Mouse (Mus musculus): ENCODE data around the gene Fam171a2. TPM values are rescaled to one million over a fixed set of nuclear protein-coding genes. Genes with fewer than 3 reads are reported as not detected.

Gene Fam171a2
- total RNA-seq, 2 experiments from 2014 or later, result 5.8 to 6.5 TPM

DNA sequence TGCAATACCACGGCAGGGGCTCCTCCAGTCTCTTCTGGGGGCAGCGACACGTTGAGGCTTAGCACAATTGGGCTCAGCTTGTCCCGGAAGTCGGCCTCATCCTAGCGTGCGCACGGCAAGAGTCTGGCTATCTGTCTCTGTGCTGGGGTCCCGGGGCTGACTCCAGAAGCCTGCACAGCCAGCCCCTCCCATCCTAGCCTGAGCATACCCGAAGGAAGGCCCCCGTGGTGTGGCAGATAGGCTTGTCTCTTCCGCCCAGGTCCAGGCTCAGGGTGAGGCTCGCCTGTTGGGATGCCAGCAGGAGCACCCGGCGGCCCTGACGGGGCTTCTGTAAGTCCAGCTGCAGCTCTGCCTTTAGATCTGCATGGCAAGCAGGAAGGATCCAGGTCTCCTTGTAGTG lies 13.1 kb upstream of the Fam171a2 start:
- DNase-seq (ENCODE audit: low spot score), result no peak
- intact Hi-C loops (cut with DNase I), result no loop called here

DNA sequence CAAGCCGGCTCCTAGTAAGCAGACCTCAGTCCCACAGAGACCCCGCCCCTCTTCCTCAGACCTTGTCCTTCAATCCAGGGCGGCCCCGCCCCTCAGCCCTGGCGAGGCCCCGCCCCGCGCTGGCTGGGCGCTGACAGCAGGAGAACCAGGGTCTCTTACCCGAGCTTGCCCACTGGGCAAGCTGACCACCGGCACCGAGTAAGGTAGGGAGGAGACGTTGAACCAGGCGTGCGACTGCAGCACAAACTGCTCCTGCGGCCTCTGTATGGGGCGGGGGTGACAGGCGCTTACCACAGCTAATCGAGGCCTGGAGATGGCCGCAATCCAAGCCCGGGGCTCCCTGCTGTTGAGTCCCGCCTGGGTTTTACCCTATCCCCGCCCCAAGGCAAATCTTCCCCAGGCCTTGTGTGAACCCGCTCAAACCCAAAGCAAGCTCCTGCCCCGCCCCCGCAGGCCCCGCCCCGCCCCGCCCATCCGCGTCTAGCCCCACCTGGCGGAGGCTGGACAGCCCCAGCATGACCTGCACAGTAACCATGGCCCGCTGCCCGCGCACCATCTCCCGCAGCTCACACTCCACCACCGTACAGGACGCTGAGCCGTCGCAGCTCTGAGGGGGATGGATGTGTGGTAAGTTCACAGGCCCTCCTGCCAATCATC lies 8.4 kb upstream of the Fam171a2 start:
- peak; percentile 59 for DNase-seq (ENCODE audit: low spot score)
- intact Hi-C loops (cut with DNase I), result no loop called here

GRCm38 (mm10) chr11:102453131-102453530 lies 5.6 kb upstream of the Fam171a2 start:
- DNase-seq (ENCODE audit: low spot score), result no peak
- intact Hi-C loops (cut with DNase I), result no loop called here

DNA sequence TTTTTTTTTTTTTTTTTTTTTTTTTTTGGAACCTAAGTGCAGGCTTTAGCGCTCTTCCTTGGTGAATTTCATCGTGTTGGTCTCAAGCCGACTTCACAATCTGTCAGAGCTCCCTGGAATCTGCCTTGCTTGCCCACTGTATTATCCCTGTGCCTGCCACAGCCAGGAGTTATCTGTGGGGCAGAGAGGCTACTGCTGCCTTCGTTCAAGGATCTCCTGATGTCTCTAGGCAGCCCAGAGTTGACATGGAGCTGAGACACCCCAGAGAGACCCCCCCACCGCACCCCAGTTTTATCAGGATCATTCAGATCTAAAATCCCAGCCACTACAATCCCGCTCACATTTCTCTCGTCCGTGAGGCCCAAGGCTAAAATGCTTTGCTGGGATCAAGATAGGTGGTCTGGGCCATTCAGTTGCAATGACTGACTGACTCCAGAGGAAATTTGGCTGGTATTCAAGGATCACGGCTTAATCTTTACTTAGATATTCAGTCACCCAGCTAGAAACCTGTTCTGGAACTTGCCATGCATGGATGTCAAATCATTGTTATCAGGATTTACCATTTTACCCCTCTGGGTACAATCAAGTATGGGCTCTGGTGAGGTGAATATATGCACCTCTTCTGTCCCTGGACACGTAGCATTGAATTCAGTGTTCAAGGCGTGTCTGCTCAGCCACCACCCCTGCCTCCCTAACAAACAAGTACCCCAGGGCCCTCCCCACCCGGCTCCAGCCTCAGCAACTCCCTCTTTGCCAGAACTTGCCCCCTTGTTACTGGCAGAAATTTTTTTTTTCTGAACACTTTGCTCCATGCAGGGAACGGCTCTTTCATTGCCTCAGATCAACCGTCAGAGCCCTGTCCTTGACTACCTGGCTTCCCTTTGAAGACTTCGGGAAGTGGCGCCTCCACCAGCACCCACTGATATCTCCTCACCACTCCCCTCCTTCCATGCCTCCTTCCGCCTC lies 1.8 kb upstream of the Fam171a2 start:
- intact Hi-C loops (cut with DNase I), result no loop called here
- no peak for DNase-seq (ENCODE audit: low spot score)

GRCm38 (mm10) chr11:102448327-102448726 lies 845 bp upstream of the Fam171a2 start:
- DNase-seq (ENCODE audit: low spot score), result no peak
- intact Hi-C loops (cut with DNase I), result no loop called here

DNA sequence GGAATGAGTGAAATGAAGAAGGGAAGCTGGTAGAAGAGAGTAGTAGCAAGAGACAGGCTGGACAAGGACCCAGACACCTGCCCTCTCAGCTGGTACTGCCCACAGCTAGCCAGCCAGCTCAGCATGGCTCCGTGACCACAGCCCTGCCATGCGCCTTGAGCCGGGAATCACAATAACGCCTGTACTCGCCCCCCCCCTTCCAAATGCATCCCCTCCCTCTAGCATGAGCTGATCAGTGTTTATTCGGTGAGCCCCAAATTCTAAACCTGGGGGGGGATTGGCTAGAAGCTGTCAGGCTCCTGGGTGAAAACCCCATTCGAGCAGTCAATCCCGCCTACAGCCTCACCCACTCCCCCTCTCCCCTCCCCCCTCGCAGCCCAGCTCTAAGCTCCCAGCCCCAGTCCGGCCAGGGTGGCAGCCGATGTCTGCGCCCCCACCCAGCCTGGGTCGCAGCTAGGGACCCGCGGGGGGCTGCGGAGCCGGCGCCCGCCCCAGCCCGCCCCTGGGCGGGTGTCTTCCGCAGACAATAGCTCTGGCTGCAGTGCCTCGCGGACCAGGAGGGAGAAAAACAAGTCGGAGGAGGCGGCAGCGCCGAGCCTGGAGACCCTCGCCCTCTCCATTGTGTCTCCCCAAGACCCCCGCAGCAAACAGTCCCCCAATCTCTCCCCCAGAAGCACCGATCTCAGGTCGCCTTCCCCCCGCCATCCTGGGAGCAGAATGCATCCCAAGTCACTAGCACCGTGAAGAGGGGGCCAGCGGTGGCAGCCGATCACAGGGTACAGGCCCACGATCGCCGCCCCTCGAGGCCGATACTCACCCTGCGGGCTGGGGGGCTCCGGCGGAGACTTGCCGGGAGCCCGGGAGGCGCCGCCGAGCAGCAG lies 661 bp downstream of the Fam171a2 start:
- intact Hi-C loops (cut with DNase I), result no loop called here
- no peak for DNase-seq (ENCODE audit: low spot score)

DNA sequence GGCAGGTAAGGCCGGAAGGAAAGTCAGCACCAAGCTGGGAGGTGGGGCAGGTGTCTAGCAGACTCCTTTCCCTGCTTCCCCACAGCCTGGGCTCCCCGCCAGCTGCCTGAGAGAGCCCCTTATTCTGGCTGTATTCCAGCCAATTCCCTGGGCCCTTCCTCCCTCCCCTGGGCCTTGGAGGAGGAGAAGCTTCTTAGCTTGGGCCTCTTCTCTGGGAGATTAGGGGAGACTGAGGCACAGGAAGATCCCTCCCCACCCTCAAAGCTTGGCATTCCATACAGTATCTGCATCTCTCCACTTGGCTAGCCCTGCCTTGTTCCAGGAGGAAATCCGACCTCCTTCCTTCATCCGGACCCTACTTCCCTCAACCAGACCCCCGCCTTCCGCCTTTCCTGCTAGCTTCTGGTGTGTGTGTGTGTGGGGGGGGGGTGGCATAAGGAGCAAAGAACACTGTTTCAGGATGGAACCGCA lies 1.6 kb downstream of the Fam171a2 start:
- intact Hi-C loops (cut with DNase I), result no loop called here
- no peak for DNase-seq (ENCODE audit: low spot score)

- intact Hi-C loops (cut with DNase I), result no loop called here
- peak; percentile 61 for DNase-seq (ENCODE audit: low spot score)
Measured at GRCm38 (mm10) chr11:102445264-102445890, 2.1 kb downstream of the Fam171a2 start.

DNA sequence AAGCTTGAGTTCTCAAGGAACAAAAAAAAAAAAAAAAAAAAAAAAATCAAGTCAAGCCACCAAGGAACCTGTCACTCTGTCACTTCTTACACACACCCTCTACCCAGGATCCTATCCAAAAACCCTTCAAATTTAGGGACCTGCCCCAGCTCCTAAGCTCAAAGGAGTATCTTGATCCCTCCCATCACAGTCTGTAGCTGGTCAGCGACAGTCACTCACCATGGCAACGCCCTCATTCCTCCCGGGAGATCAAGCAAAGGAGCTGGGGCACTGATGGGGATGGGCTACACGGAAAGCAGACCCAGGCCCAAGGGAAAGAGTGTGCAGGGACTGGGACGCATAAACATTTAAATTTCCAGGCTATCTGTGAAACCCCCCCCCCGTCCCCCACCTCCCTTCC lies 2.7 kb downstream of the Fam171a2 start:
- no peak for DNase-seq (ENCODE audit: low spot score)
- intact Hi-C loops (cut with DNase I), result no loop called here

- intact Hi-C loops (cut with DNase I), result no loop called here
- no peak for DNase-seq (ENCODE audit: low spot score)
Measured at GRCm38 (mm10) chr11:102444321-102444720, 3.2 kb downstream of the Fam171a2 start.

GRCm38 (mm10) chr11:102443740-102444139 lies 3.7 kb downstream of the Fam171a2 start:
- no peak for DNase-seq (ENCODE audit: low spot score)
- intact Hi-C loops (cut with DNase I), result no loop called here

GRCm38 (mm10) chr11:102442089-102442488 lies 5.4 kb downstream of the Fam171a2 start:
- DNase-seq (ENCODE audit: low spot score), result no peak
- intact Hi-C loops (cut with DNase I), result no loop called here

DNA sequence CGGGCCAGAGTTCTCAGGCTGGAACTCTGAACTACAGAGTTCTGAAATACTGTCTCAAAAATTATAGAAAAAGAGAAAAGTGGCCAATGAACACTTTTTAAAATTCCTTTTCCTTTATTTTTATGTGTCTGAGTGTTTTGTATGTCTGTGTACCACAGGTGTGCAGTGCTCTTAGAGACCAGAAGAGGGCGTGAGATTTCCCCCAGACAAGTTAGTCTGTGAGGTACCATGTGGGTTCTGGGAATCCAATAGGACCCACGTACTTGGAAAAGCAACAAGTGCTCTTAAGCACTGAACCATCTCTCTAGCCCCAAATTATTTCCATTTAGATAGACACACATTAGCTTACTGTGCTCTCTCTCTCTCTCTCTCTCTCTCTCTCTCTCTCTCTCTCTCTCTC lies 6.0 kb downstream of the Fam171a2 start:
- DNase-seq (ENCODE audit: low spot score), result no peak
- intact Hi-C loops (cut with DNase I), result no loop called here

DNA sequence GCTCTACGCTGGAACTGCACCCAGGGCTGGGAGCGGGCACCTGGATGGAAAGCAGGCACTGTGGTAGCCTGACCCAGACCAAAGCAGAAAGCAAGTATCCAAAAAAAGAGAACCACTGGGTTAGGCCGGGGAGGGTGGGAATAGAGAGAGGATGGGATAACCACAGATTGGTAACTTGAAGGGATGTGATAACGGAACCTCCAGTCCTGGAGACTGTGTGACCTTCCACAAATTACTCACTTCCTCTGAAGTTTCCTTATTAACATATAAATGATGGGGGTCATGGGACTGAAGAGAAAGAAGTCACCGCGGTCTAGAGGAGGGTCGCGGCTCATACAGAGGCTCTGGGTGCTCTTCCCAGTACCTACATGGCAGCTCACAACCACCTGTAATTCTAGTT lies 7.2 kb downstream of the Fam171a2 start:
- intact Hi-C loops (cut with DNase I), result no loop called here
- DNase-seq (ENCODE audit: low spot score), result no peak

DNA sequence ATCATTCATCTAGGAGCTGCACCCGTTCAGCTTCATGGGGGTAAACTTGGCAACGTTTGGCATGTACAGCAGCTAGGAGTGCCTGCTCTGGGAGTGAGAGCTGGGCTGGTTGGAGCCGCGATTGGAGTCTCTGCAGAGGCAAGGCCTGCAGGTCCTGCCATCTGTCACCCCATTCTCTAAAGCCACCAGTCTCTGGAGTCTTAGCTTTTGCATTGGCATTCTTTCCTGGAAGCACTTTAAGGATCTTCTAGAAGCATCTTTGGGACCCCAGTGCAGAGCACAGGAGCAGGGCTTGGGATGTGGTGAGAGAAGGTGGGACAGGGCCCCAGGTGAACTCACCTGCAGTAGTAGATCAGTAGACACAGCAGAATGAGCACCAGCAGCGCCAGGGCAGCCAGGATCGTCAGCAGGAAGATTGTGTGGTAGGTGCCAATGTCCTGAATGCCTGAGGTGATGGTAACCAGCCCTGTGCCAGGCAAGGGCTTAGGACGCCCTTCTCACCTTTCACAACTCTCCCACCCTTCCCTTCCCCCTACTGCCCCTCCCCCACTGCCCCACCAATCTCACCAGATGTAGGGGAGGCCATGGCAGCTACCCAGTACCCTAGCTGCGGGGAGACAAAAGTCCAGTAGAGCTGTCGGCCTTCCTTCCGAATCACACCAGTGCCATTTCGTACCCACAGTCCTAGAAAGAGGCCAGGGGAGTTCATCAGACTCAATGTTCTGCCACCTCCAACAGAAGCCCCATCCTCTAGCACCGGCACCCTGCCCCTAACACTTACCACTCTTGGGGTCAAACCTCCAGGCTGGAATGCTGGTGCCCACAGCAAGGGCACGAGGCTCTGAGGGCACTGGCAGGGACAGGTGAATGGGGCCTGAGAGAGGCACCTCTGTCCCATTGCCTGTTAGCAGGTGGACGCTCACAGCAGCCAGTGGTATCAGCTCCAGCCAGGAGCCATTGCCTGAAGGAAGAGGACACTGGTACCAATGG lies 8.1 kb downstream of the Fam171a2 start:
- no peak for DNase-seq (ENCODE audit: low spot score)
- intact Hi-C loops (cut with DNase I), result no loop called here

- no peak for DNase-seq (ENCODE audit: low spot score)
- intact Hi-C loops (cut with DNase I), result no loop called here
Measured at GRCm38 (mm10) chr11:102438212-102439092, 9.0 kb downstream of the Fam171a2 start.

Measured in heart, postnatal 25 days (tissue).